Mouse (Mus musculus): ENCODE data around the gene Zfp687.

DNA sequence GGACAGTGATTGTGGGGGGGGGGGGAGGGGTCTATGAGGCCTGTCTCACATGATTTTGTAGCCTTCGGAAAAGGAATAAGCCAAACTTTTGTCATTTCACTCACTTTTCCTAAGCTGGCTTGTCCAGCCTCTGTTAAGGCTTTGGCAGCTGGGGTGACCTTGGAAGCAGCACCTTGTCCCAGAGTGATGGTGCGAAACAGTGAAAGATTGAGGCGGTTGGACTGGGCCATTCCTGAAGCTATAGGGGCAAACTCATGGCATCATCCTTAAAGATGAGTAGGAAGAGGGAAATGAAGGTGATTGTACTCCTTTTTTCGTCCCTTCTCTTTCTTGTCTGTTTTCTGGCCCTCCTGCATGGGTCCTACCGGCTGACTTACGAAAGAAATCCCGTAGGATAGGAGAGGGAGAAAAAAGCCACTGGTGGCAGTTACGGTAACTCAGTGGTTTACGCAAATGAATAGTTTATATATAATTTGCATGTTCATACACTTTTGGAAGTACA, 41.2 kb downstream of the Zfp687 start:
- TF ChIP-seq CTCF (IDR thresholded peaks at IDR 0.05; ENCODE audit: low read depth, low read length) (no peak), POLR2A (IDR thresholded peaks at IDR 0.05; ENCODE audit: extremely low read depth, insufficient read depth, low read length) (no peak)
